Mouse (Mus musculus) B cell, adult 62 days (primary cell): ENCODE data around the gene 2310030G06Rik. TPM values are rescaled to one million over a fixed set of nuclear protein-coding genes. Genes with fewer than 3 reads are reported as not detected.

Experiments
- total RNA-seq: library from RNA; stranded (reverse); gene quantifications from 4 replicates; pipeline ENCODE4 v1.2.4, GENCODE M21; 2023

2310030G06Rik gene
- not detected in 4 replicates for total RNA-seq

DNA sequence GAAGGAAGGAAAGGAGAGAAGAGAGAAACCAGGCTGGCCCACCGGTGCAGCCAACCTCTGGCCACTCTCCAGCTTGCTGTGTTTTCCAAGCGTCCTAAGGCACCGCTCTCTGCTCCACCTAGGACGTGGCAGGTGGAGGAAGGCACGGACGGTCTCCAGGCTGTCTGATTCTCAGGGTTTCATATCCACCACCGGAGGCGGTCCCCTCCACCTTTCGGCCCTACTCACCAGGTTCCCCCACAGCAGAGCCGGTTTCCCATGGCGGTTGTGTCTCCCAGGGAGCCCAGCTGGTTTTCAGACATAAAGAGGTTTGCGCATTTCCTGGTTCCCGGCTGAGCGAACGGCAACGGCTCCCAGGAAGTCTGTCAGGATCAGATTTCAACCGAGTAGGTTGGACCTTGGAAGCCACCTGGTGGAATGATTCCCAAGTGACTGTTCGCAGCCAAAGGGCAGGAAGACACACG is at the start of gene 2310030G06Rik:
TSS of gene 2310030G06Rik (minus strand) at position 323 of the 464 bp plus-strand sequence.

DNA sequence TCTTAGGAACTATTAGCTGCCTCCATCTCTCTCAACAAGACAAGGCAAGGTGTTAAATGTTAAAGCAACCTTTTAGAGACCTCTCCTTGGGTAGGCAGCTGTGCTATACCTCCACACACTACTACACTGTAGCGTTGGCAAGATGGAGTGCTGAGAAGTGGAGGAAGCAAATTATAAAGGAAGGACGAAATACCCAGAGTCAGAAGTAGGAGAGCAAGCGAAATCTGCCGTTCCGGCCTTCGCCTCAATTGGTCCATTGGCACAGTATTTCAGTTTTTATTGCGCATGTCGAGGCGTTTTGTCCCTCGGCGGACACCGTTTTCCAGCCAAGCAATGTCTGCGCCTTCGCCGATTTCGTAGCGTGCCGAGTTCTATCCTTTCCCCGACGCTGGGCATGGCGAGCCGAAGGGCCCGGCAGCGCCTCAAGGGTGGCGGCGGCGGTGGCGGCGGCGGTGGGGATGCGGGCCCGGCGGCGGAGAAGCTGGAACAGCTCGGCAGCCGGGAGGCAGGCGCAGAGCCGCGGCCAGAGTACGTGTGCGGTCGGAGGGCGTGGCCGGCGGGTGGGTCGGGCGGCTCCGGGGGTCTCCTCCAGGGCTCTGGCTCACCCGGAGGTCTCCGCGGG is 28.8 kb upstream of the 2310030G06Rik start, which contains the start of the genes Alg9 and 1110032A03Rik:
TSS of gene Alg9 (plus strand) at position 29 of the 622 bp plus-strand sequence.
TSS of gene 1110032A03Rik (minus strand) at position 530 of the 622 bp plus-strand sequence.

DNA sequence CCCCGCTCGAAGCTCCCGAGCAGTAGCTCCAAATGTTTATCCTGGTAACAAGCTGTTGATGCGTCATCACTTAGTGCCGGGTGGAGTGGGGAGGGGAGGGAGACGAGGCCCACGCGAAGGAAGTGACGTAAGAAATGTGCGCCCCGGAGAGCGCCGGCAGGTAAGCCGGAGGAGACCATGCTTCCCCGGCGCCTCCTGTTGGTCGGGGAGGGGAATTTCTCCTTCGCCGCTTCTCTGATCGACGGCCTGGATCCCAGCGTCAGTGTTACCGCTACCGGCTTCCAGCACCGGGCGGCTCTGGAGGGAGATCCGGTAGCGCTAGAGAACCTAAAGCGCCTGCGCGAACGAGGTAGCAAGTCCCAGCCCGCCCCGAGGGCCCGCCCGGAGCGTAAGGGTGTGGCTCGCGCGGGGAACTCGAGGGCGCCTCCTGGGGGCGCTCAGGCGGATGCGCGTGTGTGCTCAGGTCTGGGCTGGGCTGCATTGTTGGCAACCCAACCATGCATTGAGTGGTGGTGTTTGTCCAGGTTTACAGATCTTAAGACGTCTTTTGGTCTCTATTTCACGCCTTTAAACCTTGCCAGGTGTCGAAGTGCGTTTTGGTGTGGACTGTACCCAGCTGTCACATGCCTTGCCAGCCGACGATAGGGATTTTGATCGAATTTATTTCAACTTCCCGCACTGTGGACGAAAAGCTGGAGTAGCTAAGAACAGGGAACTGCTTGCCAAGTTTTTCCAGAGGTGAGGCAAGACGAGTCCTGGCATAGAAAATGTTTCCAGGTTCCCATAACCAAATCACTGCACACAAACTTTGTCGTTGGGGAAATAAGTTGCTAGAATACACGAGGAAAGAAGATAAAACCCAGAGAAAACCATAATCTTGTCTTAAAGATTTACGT is 22.0 kb upstream of the 2310030G06Rik start, which contains the start of gene Fdxacb1:
TSS of gene Fdxacb1 (plus strand) at position 130 of the 896 bp plus-strand sequence.

DNA sequence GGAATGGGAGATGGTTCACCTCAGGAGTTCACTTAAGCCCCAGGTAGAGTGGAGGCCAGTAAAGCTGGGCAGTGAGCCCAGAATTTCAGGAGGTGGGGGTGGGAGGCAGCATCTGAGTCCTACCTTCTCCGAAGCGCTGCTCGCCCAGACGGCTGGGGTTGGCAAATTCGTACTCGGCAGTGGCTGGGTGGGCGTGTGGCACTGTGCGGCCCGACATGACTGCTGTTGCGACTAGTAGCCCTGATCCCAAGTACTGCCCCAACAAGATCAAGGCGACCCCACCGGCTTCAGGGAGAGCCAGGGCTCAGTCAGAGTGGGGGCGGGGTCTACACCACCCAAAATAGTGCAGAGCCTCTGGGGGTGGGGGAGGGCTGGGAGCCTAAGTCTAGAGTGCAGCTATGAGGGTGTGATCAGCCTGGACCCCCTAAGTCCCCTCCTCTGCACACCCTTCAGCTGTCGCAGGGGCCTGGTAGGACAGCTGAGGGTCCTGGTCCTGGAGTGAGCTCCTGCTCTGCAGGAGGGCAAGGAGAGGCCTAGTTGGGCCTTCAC is 5.8 kb upstream of the 2310030G06Rik start, which contains the start of gene Hspb2:
TSS of gene Hspb2 (minus strand) at position 301 of the 549 bp plus-strand sequence.

DNA sequence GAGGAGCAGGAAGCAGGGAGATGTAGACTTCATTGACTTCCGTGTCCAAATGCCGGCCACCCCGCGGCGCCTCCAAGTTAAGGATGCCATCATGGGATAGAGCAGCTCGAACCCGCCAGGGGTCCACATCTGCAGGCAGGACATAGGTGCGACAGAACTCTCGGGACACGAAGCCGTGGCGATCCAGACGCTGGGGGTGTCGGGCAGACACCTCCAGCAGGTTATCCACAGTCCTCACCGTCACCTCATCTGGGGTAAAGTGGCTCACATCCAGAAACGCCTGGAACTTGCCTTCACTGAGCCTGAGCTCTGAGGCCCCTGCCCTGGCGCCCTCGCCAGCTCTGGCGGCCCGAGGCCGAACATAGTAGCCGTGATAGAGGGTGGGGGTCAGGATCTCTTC is 5.0 kb upstream of the 2310030G06Rik start, which contains the start of gene Cryab:
TSS of gene Cryab (plus strand) at position 3 of the 400 bp plus-strand sequence.

DNA sequence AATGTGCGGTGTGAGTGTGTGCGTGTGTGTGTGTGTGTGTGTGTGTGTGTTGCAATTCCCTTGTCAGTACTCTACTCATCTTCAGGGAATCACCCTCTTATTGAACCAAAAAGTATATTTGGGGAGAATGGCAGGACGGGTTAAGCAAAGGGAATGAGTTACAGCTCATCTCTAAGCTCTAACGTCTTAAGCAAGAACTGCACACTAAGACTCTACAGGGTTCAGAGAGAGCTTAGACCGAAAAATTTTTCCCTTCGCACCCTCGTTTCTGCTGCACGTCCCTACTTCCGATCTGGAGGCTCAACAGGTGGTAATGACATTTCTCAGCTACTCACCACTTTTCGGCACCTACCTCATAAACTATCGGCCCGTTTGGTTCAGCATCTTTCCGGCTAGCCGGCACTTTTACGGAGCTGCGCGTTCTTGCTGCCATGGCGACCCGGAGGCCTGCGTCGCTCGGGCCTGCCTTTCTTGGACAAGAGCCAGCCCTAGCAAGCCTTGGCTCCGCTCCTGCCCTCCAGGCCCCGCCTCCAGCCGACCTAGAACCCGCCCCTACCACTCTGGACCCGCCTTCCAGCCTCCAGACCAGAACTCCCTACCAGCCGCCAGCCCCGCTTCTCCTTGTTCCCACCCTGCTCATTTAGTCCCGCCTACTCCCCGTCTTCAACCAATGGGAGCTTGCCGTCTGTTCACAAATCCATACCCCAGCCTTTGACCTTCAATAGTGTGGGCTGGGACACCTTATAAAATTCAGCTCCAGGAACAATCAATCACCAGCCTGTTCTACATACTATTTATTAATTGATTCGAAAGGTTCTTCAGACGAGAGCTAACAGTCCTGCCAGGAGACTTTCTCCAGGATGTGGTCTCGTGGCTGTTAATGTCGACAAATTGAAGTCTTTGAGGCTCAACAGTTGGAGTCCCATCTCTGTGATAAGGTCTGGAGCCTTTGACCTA is 7.1 kb downstream of the 2310030G06Rik start, which contains the start of gene Dixdc1:
TSS of gene Dixdc1 (minus strand) at position 604 of the 957 bp plus-strand sequence.

Other genes with a start within 250 kb of the 2310030G06Rik start
- gene Pts, start 217.8 kb downstream of the 2310030G06Rik start, total RNA-seq = 50.6 to 59.8 TPM (median 56.2 TPM) in 4 replicates
- 19.4 to 25.3 TPM (median 21.9 TPM) in 4 replicates for gene Il18, start 191.7 kb downstream of the 2310030G06Rik start, total RNA-seq
- 2.8 to 4.0 TPM (median 3.4 TPM) in 4 replicates for gene Bco2, start 191.4 kb downstream of the 2310030G06Rik start, total RNA-seq
- not detected in 4 replicates for gene Tex12, start 185.2 kb downstream of the 2310030G06Rik start, total RNA-seq
- gene Sdhd, start 142.7 kb downstream of the 2310030G06Rik start, total RNA-seq = 48.6 to 58.1 TPM (median 54.7 TPM) in 4 replicates
- gene Timm8b, start 142.6 kb downstream of the 2310030G06Rik start, total RNA-seq = 52.9 to 54.8 TPM (median 54.1 TPM) in 4 replicates
- gene Pih1d2, start 129.2 kb downstream of the 2310030G06Rik start, total RNA-seq = 0.49 to 1.3 TPM (median 0.75 TPM) in 4 replicates
- gene Nkapd1, start 129.1 kb downstream of the 2310030G06Rik start, total RNA-seq = 26.2 to 33.0 TPM (median 28.9 TPM) in 4 replicates
- gene Dlat, start 86.8 kb downstream of the 2310030G06Rik start, total RNA-seq = 17.2 to 28.0 TPM (median 25.0 TPM) in 4 replicates
- gene Dixdc1, start 7.0 kb downstream of the 2310030G06Rik start, total RNA-seq = not detected in 4 replicates
- 0.85 TPM in 1 of 4 replicates, not detected in the others for gene Cryab, start 4.8 kb upstream of the 2310030G06Rik start, total RNA-seq
- not detected in 4 replicates for gene Hspb2, start 5.8 kb upstream of the 2310030G06Rik start, total RNA-seq
- gene Fdxacb1, start 21.7 kb upstream of the 2310030G06Rik start, total RNA-seq = 17.6 to 21.2 TPM (median 19.4 TPM) in 4 replicates
- 21.3 to 29.7 TPM (median 25.0 TPM) in 4 replicates for gene Alg9, start 28.5 kb upstream of the 2310030G06Rik start, total RNA-seq
- gene 1110032A03Rik, start 29.0 kb upstream of the 2310030G06Rik start, total RNA-seq = 24.8 to 31.6 TPM (median 29.4 TPM) in 4 replicates
- 42.9 to 47.9 TPM (median 46.1 TPM) in 4 replicates for gene Ppp2r1b, start 98.8 kb upstream of the 2310030G06Rik start, total RNA-seq